Mouse (Mus musculus) CD4-positive naive resting alpha-beta T cell, adult 76 days (primary cell): Measurements from ENCODE around the gene Npy. TPM values are rescaled to one million over a fixed set of nuclear protein-coding genes. Genes with fewer than 3 reads are reported as not detected.

Source experiments
- total RNA-seq: library from RNA; stranded (reverse); gene quantifications from one replicate; pipeline ENCODE4 v1.2.4, GENCODE M21; 2023

Gene Npy
- total RNA-seq: not detected

DNA sequence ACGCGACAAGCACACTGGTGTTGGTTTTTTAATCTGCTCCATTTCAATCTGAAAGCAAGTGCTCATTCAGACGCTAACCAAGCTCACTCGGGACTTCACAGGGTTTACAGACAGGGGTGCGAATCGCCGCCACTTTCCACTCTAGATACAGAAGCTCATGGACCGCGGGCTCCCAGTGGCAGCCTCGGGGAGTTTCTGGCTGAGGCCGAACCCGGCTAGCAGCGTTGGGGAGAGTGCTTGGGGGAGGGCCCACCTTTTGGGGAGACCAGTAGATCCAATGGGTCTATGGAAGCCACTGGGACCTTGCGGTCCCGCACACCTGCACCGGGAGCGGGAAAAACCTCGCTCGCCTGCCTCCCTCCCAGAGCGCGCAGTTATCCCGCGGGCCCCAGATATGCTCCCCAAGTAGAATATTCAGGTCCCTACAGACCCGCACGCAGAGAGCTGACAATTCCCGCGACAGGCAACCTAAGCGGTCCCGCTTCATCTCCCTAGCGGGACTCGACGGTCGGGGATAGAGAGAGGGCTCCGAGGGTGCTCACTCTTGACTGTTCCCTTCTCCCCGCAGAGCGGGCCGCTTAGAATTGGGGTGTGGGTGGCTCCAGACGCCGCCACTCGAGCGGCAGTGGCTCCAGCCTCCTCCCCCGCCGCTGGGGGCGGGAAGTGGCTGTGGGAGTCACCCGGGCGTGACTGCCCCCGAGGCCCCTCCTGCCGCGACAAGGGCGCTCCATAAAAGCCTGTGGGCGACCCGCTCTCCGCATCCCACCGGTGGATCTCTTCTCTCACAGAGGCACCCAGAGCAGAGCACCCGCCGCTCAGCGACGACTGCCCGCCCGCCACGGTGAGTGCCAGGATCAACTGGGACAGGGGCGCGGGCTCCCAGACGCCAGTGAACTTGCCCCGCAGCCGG is at the start of gene Npy:
Npy (plus strand) TSS at position 750 of the 910 bp plus-strand sequence.

